Mouse (Mus musculus): ENCODE measurements around the gene Pou4f2. TPM values are rescaled to one million over a fixed set of nuclear protein-coding genes. Genes with fewer than 3 reads are reported as not detected.

Gene Pou4f2
- total RNA-seq, 1 experiment, result 1.2 TPM

DNA sequence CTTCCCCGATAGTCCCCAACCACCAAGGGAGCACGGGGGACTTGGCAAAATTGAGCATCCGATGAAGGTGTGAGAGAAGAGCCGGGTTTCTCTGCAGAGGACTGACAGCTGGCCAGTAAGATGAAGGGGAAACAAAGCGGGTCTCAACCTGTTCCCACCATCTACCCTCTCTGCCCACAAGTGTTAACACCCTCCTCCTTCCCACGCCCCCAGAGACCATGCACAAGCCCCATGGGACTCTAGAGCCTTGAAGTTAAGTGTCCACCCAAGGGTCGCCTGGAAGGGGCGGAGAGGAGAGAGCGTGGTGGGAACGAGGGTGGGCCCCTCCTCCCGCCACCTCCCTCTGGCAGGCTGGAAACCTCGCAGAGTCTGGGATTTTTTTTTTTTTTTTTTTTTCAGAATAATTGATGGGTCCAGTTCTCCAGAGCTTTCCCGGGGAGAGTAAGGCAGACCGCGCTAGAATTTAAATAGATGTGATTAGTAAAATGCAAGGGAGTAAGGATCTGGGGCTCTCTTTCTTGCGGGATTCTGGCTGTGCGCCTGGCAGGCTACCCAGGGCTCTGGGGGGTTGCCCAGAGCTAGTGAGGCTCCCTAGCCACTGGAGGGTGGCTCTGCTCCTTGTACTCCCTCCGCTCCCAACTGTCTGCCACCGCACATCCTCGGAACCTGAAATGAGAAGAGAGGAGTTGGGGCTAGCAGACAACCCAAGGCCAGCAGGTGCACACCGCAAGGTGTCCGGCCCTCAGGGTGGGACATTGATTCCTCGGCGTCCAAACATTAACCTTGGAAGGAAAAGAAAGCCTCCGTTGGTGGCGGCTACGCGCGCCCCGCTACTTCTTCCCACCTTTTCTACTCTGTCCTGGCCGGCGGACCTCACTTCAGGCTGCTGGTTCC lies 9.3 kb downstream of the Pou4f2 start:
- in situ Hi-C loops (cut with MboI; ENCODE audit: low sequenced_read_pairs in 2 of 2, unreplicated experiment in 2 of 2), result no loop called here
- peak overlapping the region; percentile 39 to 41; a peak in 3 of 4 replicates for H3K4me3 ChIP-seq (ENCODE audit: insufficient read depth in 1 of 2, low read depth in 1 of 2, low read length in 2 of 2, poor library complexity in 1 of 2, severe bottlenecking in 1 of 2)

DNA sequence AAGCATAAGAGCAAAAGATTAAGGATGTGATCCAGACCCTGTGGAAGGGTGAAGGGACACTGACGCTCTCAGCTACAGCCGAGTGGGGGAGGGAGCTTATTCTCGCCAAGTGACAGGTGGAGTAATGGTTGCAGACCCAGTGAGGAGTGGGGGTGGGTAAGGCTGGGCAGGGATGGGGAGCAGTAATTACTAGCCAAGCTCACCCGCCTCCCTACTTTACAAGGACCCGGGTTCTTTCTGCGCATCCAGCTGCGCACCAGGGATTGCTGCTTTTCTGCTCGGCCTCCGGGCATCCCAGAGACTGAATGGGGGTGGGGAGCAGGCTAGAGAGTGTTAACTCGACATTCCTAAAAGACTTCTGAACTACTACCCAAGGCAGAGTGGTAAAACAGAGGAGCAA lies 10.0 kb downstream of the Pou4f2 start:
- DNase-seq (ENCODE audit: low read depth, low spot score), result no peak
- Histone ChIP-seq H3K9me3 (ENCODE audit: control insufficient read depth, insufficient read depth, low read depth, low read length) (no peaks in the 10 kb centered on the region), H3K4me3 (ENCODE audit: insufficient read depth in 1 of 2, low read depth in 1 of 2, low read length in 2 of 2, poor library complexity in 1 of 2, severe bottlenecking in 1 of 2) (peak overlapping the region in 1 of 2 experiments; percentile 39; a peak in 2 of 4 replicates), H3K4me1 (ENCODE audit: control insufficient read depth in 2 of 2, insufficient read depth in 2 of 2, low read length in 2 of 2, poor library complexity in 1 of 2) (peaks cover 4 to 13% of the 10 kb centered on the region in 2 experiments; a peak in 3 of 4 replicates), H3K27ac (ENCODE audit: insufficient read depth, low read depth, low read length, poor library complexity, severe bottlenecking) (no peak overlapping the region), H3K36me3 (ENCODE audit: control insufficient read depth, insufficient read depth, low read length, poor library complexity, severe bottlenecking) (no peaks in the 10 kb centered on the region), H3K9ac (ENCODE audit: insufficient read depth, low read depth, low read length, poor library complexity, severe bottlenecking) (no peak overlapping the region)
- in situ Hi-C loops (cut with MboI; ENCODE audit: low sequenced_read_pairs in 2 of 2, unreplicated experiment in 2 of 2), result no loop called here
- TF ChIP-seq HCFC1 (IDR thresholded peaks at IDR 0.05; ENCODE audit: borderline replicate concordance, insufficient read depth, low read length) (no peak), CHD2 (IDR thresholded peaks at IDR 0.05; ENCODE audit: low read depth, low read length) (no peak), ZC3H11A (IDR thresholded peaks at IDR 0.05; ENCODE audit: borderline replicate concordance, low read depth, low read length) (no peak), ZNF384 (IDR thresholded peaks at IDR 0.05; ENCODE audit: low read depth, low read length) (no peak), MAFK (IDR thresholded peaks at IDR 0.05; ENCODE audit: insufficient read depth, low read depth, low read length) (no peak)

More for the DNA sequence above, 9.3 kb downstream of the Pou4f2 start:
- Histone ChIP-seq H3K27ac (ENCODE audit: insufficient read depth, low read depth, low read length, poor library complexity, severe bottlenecking) (no peak overlapping the region), H3K4me1 (ENCODE audit: control insufficient read depth in 2 of 2, insufficient read depth in 2 of 2, low read length in 2 of 2, poor library complexity in 1 of 2) (peaks cover 4 to 13% of the 10 kb centered on the region in 2 experiments; a peak in 3 of 4 replicates), H3K9ac (ENCODE audit: insufficient read depth, low read depth, low read length, poor library complexity, severe bottlenecking) (no peak overlapping the region), H3K9me3 (ENCODE audit: control insufficient read depth, insufficient read depth, low read depth, low read length) (no peaks in the 10 kb centered on the region), H3K36me3 (ENCODE audit: control insufficient read depth, insufficient read depth, low read length, poor library complexity, severe bottlenecking) (no peaks in the 10 kb centered on the region)
- DNase-seq (ENCODE audit: low read depth, low spot score), result no peak
- no peak for TF ChIP-seq HCFC1 (IDR thresholded peaks at IDR 0.05; ENCODE audit: borderline replicate concordance, insufficient read depth, low read length)
- TF ChIP-seq MAFK (IDR thresholded peaks at IDR 0.05; ENCODE audit: insufficient read depth, low read depth, low read length), result no peak
- TF ChIP-seq ZNF384 (IDR thresholded peaks at IDR 0.05; ENCODE audit: low read depth, low read length), result peak; percentile 84

GRCm38 (mm10) chr8:78423937-78424336 lies 12.5 kb downstream of the Pou4f2 start:
- Histone ChIP-seq H3K4me3 (ENCODE audit: insufficient read depth in 1 of 2, low read depth in 1 of 2, low read length in 2 of 2, poor library complexity in 1 of 2, severe bottlenecking in 1 of 2) (no peak overlapping the region), H3K9me3 (ENCODE audit: control insufficient read depth, insufficient read depth, low read depth, low read length) (no peaks in the 10 kb centered on the region), H3K4me1 (ENCODE audit: control insufficient read depth in 2 of 2, insufficient read depth in 2 of 2, low read length in 2 of 2, poor library complexity in 1 of 2) (peaks cover 4 to 17% of the 10 kb centered on the region in 2 experiments; a peak in 3 of 4 replicates), H3K27ac (ENCODE audit: insufficient read depth, low read depth, low read length, poor library complexity, severe bottlenecking) (no peak overlapping the region), H3K9ac (ENCODE audit: insufficient read depth, low read depth, low read length, poor library complexity, severe bottlenecking) (no peak overlapping the region), H3K36me3 (ENCODE audit: control insufficient read depth, insufficient read depth, low read length, poor library complexity, severe bottlenecking) (no peaks in the 10 kb centered on the region)
- no peak for DNase-seq (ENCODE audit: low read depth, low spot score)
- no peak for TF ChIP-seq CHD2 (IDR thresholded peaks at IDR 0.05; ENCODE audit: low read depth, low read length)
- peak; percentile 67 for TF ChIP-seq ZNF384 (IDR thresholded peaks at IDR 0.05; ENCODE audit: low read depth, low read length)
- no peak for TF ChIP-seq HCFC1 (IDR thresholded peaks at IDR 0.05; ENCODE audit: borderline replicate concordance, insufficient read depth, low read length)
- in situ Hi-C loops (cut with MboI; ENCODE audit: low sequenced_read_pairs in 2 of 2, unreplicated experiment in 2 of 2), result no loop called here

- no peak for DNase-seq (ENCODE audit: low read depth, low spot score)
- Histone ChIP-seq H3K4me1 (ENCODE audit: control insufficient read depth in 2 of 2, insufficient read depth in 2 of 2, low read length in 2 of 2, poor library complexity in 1 of 2) (peaks cover 2 to 15% of the 10 kb centered on the region in 2 experiments; a peak in 3 of 4 replicates), H3K9me3 (ENCODE audit: control insufficient read depth, insufficient read depth, low read depth, low read length) (no peaks in the 10 kb centered on the region), H3K9ac (ENCODE audit: insufficient read depth, low read depth, low read length, poor library complexity, severe bottlenecking) (peak overlapping the region; percentile 2; the same call in 1 of the 2 replicates), H3K4me3 (ENCODE audit: insufficient read depth in 1 of 2, low read depth in 1 of 2, low read length in 2 of 2, poor library complexity in 1 of 2, severe bottlenecking in 1 of 2) (peak overlapping the region; percentile 39 to 47; a peak in 3 of 4 replicates), H3K27ac (ENCODE audit: insufficient read depth, low read depth, low read length, poor library complexity, severe bottlenecking) (no peak overlapping the region), H3K36me3 (ENCODE audit: control insufficient read depth, insufficient read depth, low read length, poor library complexity, severe bottlenecking) (no peaks in the 10 kb centered on the region)
- in situ Hi-C loops (cut with MboI; ENCODE audit: low sequenced_read_pairs in 2 of 2, unreplicated experiment in 2 of 2), result no loop called here
- TF ChIP-seq ZC3H11A (IDR thresholded peaks at IDR 0.05; ENCODE audit: borderline replicate concordance, low read depth, low read length), result no peak
- TF ChIP-seq HCFC1 (IDR thresholded peaks at IDR 0.05; ENCODE audit: borderline replicate concordance, insufficient read depth, low read length), result no peak
- no peak for TF ChIP-seq ZNF384 (IDR thresholded peaks at IDR 0.05; ENCODE audit: low read depth, low read length)
- TF ChIP-seq MAFK (IDR thresholded peaks at IDR 0.05; ENCODE audit: insufficient read depth, low read depth, low read length), result no peak
- TF ChIP-seq CHD2 (IDR thresholded peaks at IDR 0.05; ENCODE audit: low read depth, low read length), result no peak
Observed at GRCm38 (mm10) chr8:78420101-78420503, 16.3 kb downstream of the Pou4f2 start.

Data from ES-E14 (cell line).